Mouse (Mus musculus) neural tube, embryonic 12.5 days (tissue): Measurements from ENCODE around the gene Hoxb9. TPM values are rescaled to one million over a fixed set of nuclear protein-coding genes. Genes with fewer than 3 reads are reported as not detected.
A peak's percentile ranks its signal among the peaks of the same experiment; 100 is the strongest.

Source experiments
- ATAC-seq: fragments of 200-750 bp; cut with Nextera tagmentation; 2 replicates; pipeline ENCODE4 v1.8.0; 2017; ENCODE audit warnings: low read depth, mild to moderate bottlenecking, moderate TSS enrichment, moderate library complexity; ENCODE audit not compliant: low FRiP score
- H3K27ac ChIP-seq: fragments of 300-500 bp; sonication (generic); 2 replicates; pipeline ENCODE4 v1.5.1; 2016
- H3K27me3 ChIP-seq: fragments of 300-500 bp; sonication (generic); replicated peaks from 2 replicates; pipeline ENCODE4 v1.6.1; 2016; ENCODE audit warnings: mild to moderate bottlenecking
- H3K36me3 ChIP-seq: fragments of 300-500 bp; sonication (generic); 2 replicates; pipeline ENCODE4 v1.6.1; 2016; ENCODE audit warnings: mild to moderate bottlenecking
- H3K4me1 ChIP-seq: fragments of 300-500 bp; sonication (generic); 2 replicates; pipeline ENCODE4 v1.6.1; 2016
- H3K4me2 ChIP-seq: fragments of 300-500 bp; sonication (generic); replicated peaks from 2 replicates; pipeline ENCODE4 v1.6.1; 2016; ENCODE audit warnings: mild to moderate bottlenecking
- H3K4me3 ChIP-seq: fragments of 300-500 bp; sonication (generic); 2 replicates; pipeline ENCODE4 v1.5.1; 2016
- H3K9ac ChIP-seq: fragments of 300-500 bp; sonication (generic); 2 replicates; pipeline ENCODE4 v1.6.1; 2016; ENCODE audit warnings: mild to moderate bottlenecking
- H3K9me3 ChIP-seq: fragments of 300-500 bp; sonication (generic); 2 replicates; pipeline ENCODE4 v1.6.1; 2016; ENCODE audit warnings: mild to moderate bottlenecking
- WGBS: fragments of 180-500 bp; shearing (Covaris S2); methylation state at CpG from one replicate; pipeline ENCODE4 v1.1.7; 2016; 5-methylcytosine and 5-hydroxymethylcytosine counted together
- microRNA counts: library from miRNA; unstranded; fragments of <30 nt; microRNA quantifications from one replicate; lab custom pipeline; 2017
- microRNA-seq: library from miRNA; unstranded; fragments of <30 nt; microRNA quantifications from one replicate; pipeline ENCODE4, GENCODE M21; 2017
- polyA plus RNA-seq: library from polyadenylated mRNA; unstranded; fragments of >200 nt; fragmentation: Nextera tagmentation; extraction: Ambion mirVana; gene quantifications from 2 replicates; pipeline ENCODE4 v1.2.1, GENCODE M21; 2016

Hoxb9 gene
- polyA plus RNA-seq, 1 experiment from 2014 or later, result 76.1 TPM

DNA sequence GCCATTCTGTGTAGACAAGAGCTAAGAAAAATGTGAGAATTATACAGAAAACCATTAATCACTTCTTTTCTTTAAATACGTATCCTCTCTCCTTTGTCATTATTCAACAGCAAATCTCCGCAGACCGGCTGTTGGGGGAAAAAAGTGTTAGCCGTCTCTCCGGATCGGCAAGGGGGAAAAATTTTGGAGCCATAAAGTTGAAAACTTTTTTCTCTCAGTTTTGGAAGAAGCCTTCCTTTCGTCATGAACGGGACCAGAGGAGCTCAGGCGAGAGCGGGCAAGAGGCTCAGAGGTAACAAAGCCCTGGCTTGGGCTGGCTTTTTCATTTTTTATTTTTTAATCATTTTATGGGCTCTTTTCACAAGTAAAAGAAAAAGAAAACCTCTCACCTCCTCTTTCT lies 51.9 kb downstream of the Hoxb9 start, which contains the start of gene Hoxb3:
TSS of gene Hoxb3 (plus strand) at position 173 of the 400 bp plus-strand sequence.
- WGBS, result 6% methylated on average over 10 of the region's 10 CpGs
- no peak for ATAC-seq
- peaks cover 60% of the 10 kb centered on the region for H3K4me1 ChIP-seq
- H3K27ac ChIP-seq, result peak within 1 kb of the TSS; percentile 100
- H3K36me3 ChIP-seq, result peaks cover 16% of the 10 kb centered on the region; the same call in 1 of the 2 replicates
- peak within 1 kb of the TSS; percentile 65 for H3K4me3 ChIP-seq
- H3K9me3 ChIP-seq, result no peaks in the 10 kb centered on the region
- H3K9ac ChIP-seq, result peak within 1 kb of the TSS; percentile 100
- H3K27me3 ChIP-seq, result no peaks in the 10 kb centered on the region
- H3K4me2 ChIP-seq, result peak within 1 kb of the TSS; percentile 100

GRCm38 (mm10) chr11:96324125-96324524 lies 52.9 kb downstream of the Hoxb9 start:
- H3K27ac ChIP-seq, result peak overlapping the region; percentile 100
- WGBS, result 3% methylated on average over 5 of the region's 5 CpGs
- no peaks in the 10 kb centered on the region for H3K27me3 ChIP-seq
- H3K9me3 ChIP-seq, result no peaks in the 10 kb centered on the region
- peak overlapping the region; percentile 100 for H3K4me2 ChIP-seq
- peak overlapping the region; percentile 100 for H3K9ac ChIP-seq
- peaks cover 16% of the 10 kb centered on the region; the same call in 1 of the 2 replicates for H3K36me3 ChIP-seq
- peak overlapping the region; percentile 65 for H3K4me3 ChIP-seq
- peaks cover 68% of the 10 kb centered on the region for H3K4me1 ChIP-seq
- ATAC-seq, result no peak

- H3K27me3 ChIP-seq, result no peaks in the 10 kb centered on the region
- no peak for ATAC-seq
- H3K9ac ChIP-seq, result peak overlapping the region; percentile 100
- 2% methylated on average over 8 of the region's 8 CpGs for WGBS
- peak overlapping the region; percentile 65 for H3K4me3 ChIP-seq
- peak overlapping the region; percentile 100 for H3K4me2 ChIP-seq
- H3K27ac ChIP-seq, result peak overlapping the region; percentile 100
- no peaks in the 10 kb centered on the region for H3K9me3 ChIP-seq
- peaks cover 75% of the 10 kb centered on the region for H3K4me1 ChIP-seq
- H3K36me3 ChIP-seq, result peaks cover 16% of the 10 kb centered on the region; the same call in 1 of the 2 replicates
These were observed 53.7 kb downstream of the Hoxb9 start for GRCm38 (mm10) chr11:96324965-96325364.

- H3K9ac ChIP-seq, result peak overlapping the region; percentile 100
- H3K9me3 ChIP-seq, result no peaks in the 10 kb centered on the region
- peaks cover 17% of the 10 kb centered on the region for H3K36me3 ChIP-seq
- H3K27me3 ChIP-seq, result no peaks in the 10 kb centered on the region
- H3K4me2 ChIP-seq, result peak overlapping the region; percentile 100
- WGBS, result 2% methylated on average over 22 of the region's 22 CpGs
- H3K27ac ChIP-seq, result peak overlapping the region; percentile 100
- peak overlapping the region; percentile 65 for H3K4me3 ChIP-seq
- no peak for ATAC-seq
- peaks cover 80% of the 10 kb centered on the region for H3K4me1 ChIP-seq
These were observed 54.5 kb downstream of the Hoxb9 start for GRCm38 (mm10) chr11:96325747-96326212.

MicroRNAs encoded within 50 kb of the gene (microRNA counts, 519-probe panel; counts per million panel counts)
- microRNA mmu-miR-10a (lab: Ali Mortazavi, UCI), result 8,053 counts per million, percentile 98 among the panel's probes with 10 or more counts
- 7,406 counts per million, percentile 95 among the panel's probes with 10 or more counts for microRNA mmu-miR-196a (lab: Ali Mortazavi, UCI)

Small RNA genes lying within 50 kb of the gene (microRNA-seq; reads per million reads assigned to microRNA genes)
- gene Mir10a (192,468 reads per million, percentile 100 among the genes with 10 or more reads in this experiment), gene Mir196a-1 (43.3 reads per million, percentile 41 among the genes with 10 or more reads in this experiment)

Other genes with a start within 250 kb of the Hoxb9 start
- not detected in 2 replicates for gene Gip, start 246.9 kb upstream of the Hoxb9 start, polyA plus RNA-seq
- gene Snf8, start 236.6 kb upstream of the Hoxb9 start, polyA plus RNA-seq, result 130 and 134 TPM in 2 replicates
- 35.1 and 42.2 TPM in 2 replicates for gene Ube2z, start 206.1 kb upstream of the Hoxb9 start, polyA plus RNA-seq
- 483 and 502 TPM in 2 replicates for gene Atp5g1, start 195.8 kb upstream of the Hoxb9 start, polyA plus RNA-seq
- gene Calcoco2, start 159.5 kb upstream of the Hoxb9 start, polyA plus RNA-seq, result not detected in 2 replicates
- gene Ttll6, start 137.7 kb upstream of the Hoxb9 start, polyA plus RNA-seq, result not detected in 2 replicates
- 1.1 and 7.6 TPM in 2 replicates for gene Hoxb13, start 77.1 kb upstream of the Hoxb9 start, polyA plus RNA-seq
- gene Hoxb8, start 10.4 kb downstream of the Hoxb9 start, polyA plus RNA-seq, result 35.7 and 53.3 TPM in 2 replicates
- gene Hoxb7, start 15.2 kb downstream of the Hoxb9 start, polyA plus RNA-seq, result 97.1 and 101 TPM in 2 replicates
- gene Hoxb6, start 21.0 kb downstream of the Hoxb9 start, polyA plus RNA-seq, result 145 and 151 TPM in 2 replicates
- 79.2 and 94.7 TPM in 2 replicates for gene Hoxb5, start 31.9 kb downstream of the Hoxb9 start, polyA plus RNA-seq
- gene Hoxb4, start 46.8 kb downstream of the Hoxb9 start, polyA plus RNA-seq, result 10.2 and 15.1 TPM in 2 replicates
- gene Hoxb3, start 51.9 kb downstream of the Hoxb9 start, polyA plus RNA-seq, result 21.2 and 26.5 TPM in 2 replicates
- gene Hoxb2, start 79.1 kb downstream of the Hoxb9 start, polyA plus RNA-seq, result 109 and 119 TPM in 2 replicates
- gene Hoxb1, start 94.3 kb downstream of the Hoxb9 start, polyA plus RNA-seq, result 8.1 and 8.8 TPM in 2 replicates
- gene Skap1, start 193.1 kb downstream of the Hoxb9 start, polyA plus RNA-seq, result 2.2 and 2.8 TPM in 2 replicates